Mouse (Mus musculus) limb, embryonic 11.5 days (tissue): ENCODE results near the gene Kcnab2. TPM values are rescaled to one million over a fixed set of nuclear protein-coding genes. Genes with fewer than 3 reads are reported as not detected.

Experiments
- ATAC-seq: fragments of 200-750 bp; cut with Nextera tagmentation; 2 replicates; pipeline ENCODE4 v1.8.0; 2017; ENCODE audit warnings: low read depth; ENCODE audit not compliant: insufficient number of reproducible peaks, low FRiP score, low TSS enrichment
- DNase-seq: peaks from one replicate; pipeline ENCODE4 v3.0.0-alpha.2; 2015; ENCODE audit warnings: low spot score
- H3K27ac ChIP-seq: fragments of 300-500 bp; sonication (generic); replicated peaks from 2 replicates; pipeline ENCODE4 v1.5.1; 2014; ENCODE audit warnings: low read depth, mild to moderate bottlenecking, low read length
- H3K27me3 ChIP-seq: fragments of 300-500 bp; sonication (generic); 2 replicates; pipeline ENCODE4 v1.6.1; 2014; ENCODE audit warnings: mild to moderate bottlenecking, low read length, mixed read lengths; ENCODE audit not compliant: control insufficient read depth, insufficient read depth
- H3K36me3 ChIP-seq: fragments of 300-500 bp; sonication (generic); 2 replicates; pipeline ENCODE4 v1.6.1; 2014; ENCODE audit warnings: mild to moderate bottlenecking, low read length, moderate library complexity, mixed read lengths; ENCODE audit not compliant: control insufficient read depth, insufficient read depth
- H3K4me1 ChIP-seq: fragments of 300-500 bp; sonication (generic); 2 replicates; pipeline ENCODE4 v1.6.1; 2014; ENCODE audit warnings: low read length, mixed read lengths; ENCODE audit not compliant: control insufficient read depth, insufficient read depth
- H3K4me2 ChIP-seq: fragments of 300-500 bp; sonication (generic); 2 replicates; pipeline ENCODE4 v1.6.1; 2014; ENCODE audit warnings: low read depth, mild to moderate bottlenecking, moderate library complexity; ENCODE audit not compliant: severe bottlenecking
- H3K4me3 ChIP-seq: fragments of 300-500 bp; sonication (generic); 2 replicates; pipeline ENCODE4 v1.5.1; 2014; ENCODE audit warnings: low read depth, low read length
- H3K9ac ChIP-seq: fragments of 300-500 bp; sonication (generic); 2 replicates; pipeline ENCODE4 v1.6.1; 2014; ENCODE audit warnings: mild to moderate bottlenecking, low read length
- H3K9me3 ChIP-seq: fragments of 300-500 bp; sonication (generic); 2 replicates; pipeline ENCODE4 v1.6.1; 2016; ENCODE audit warnings: low read length; ENCODE audit not compliant: control insufficient read depth
- WGBS: fragments of 180-500 bp; shearing (Covaris S2); extraction: QIAGEN DNeasy Blood & Tissue Kit; methylation state at CpG from one replicate; pipeline ENCODE4 v1.1.7; 2014; 5-methylcytosine and 5-hydroxymethylcytosine counted together
- polyA plus RNA-seq: library from polyadenylated mRNA; unstranded; fragments of >200 nt; fragmentation: Nextera tagmentation; extraction: Ambion mirVana; gene quantifications from 2 replicates; pipeline ENCODE4 v1.2.1, GENCODE M21; 2014

Kcnab2 gene
- polyA plus RNA-seq, 1 experiment from 2014 or later, result 3.7 TPM

DNA sequence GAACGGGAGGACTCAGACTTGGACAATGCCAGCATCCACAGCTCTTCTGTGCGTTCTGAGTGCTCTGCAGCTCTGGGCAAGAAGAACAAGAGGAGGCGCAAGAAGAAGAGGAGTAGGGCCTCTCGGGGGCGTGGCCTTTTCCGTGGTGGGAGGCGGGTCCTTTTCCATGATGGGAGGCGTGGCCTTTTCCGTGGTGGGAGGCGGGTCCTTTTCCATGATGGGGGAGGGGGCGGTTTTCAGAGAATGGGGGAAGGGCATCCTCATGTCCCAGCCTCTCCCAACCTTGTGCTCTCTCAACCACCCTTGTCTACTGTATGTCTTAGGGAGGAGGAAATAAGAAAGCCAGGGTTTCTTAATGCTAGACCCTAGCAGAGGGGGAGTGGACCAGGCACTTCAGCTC is 118.0 kb downstream of the Kcnab2 start:
- 4% methylated on average over 11 of the region's 11 CpGs for WGBS
- no peak for ATAC-seq

DNA sequence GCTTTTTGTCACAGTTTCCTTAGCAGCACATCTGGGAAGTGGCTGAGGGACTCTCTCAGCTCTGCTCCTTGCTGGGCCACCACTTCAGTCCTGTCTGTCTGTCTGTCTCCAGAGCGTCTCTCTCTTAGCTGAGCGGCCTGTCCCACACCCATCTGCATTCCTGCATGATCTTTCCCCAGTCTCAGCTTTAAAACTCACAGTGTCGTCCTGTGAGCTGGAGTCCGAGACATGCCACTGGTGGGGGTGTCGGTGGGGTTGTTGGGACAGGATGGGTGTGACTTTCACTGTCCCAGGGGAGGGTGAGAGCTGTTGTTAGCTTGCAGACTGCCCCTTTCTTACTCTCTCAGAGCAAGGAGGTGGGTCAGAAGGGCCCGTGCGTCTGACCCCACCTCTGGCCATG is 122.0 kb downstream of the Kcnab2 start:
- no peak for ATAC-seq

More for the DNA sequence above, 118.0 kb downstream of the Kcnab2 start:
- Histone ChIP-seq H3K4me1 (no peaks in the 10 kb centered on the region), H3K9ac (no peak overlapping the region), H3K27me3 (peaks cover 11% of the 10 kb centered on the region), H3K4me3 (no peak overlapping the region), H3K9me3 (no peaks in the 10 kb centered on the region), H3K36me3 (no peaks in the 10 kb centered on the region), H3K4me2 (no peak overlapping the region), H3K27ac (no peak overlapping the region)
- DNase-seq, result no peak

GRCm38 (mm10) chr4:152353886-152354637 is 123.6 kb downstream of the Kcnab2 start:
- ATAC-seq (no peak), DNase-seq (no peak)
- H3K4me1 ChIP-seq, result 0 out of 2 replicates have a peak, but pooled peaks cover 3% of the 10 kb centered on the region
- peaks cover 16% of the 10 kb centered on the region for H3K27me3 ChIP-seq
- no peak overlapping the region for H3K4me3 ChIP-seq
- H3K9me3 ChIP-seq, result no peaks in the 10 kb centered on the region
- 78% methylated on average over 14 of the region's 14 CpGs for WGBS
- no peak overlapping the region for H3K4me2 ChIP-seq
- H3K9ac ChIP-seq, result no peak overlapping the region
- H3K36me3 ChIP-seq, result no peaks in the 10 kb centered on the region
- H3K27ac ChIP-seq, result no peak overlapping the region

More for the DNA sequence above, 122.0 kb downstream of the Kcnab2 start:
- H3K27me3 ChIP-seq, result peaks cover 14% of the 10 kb centered on the region
- no peak for DNase-seq
- no peak overlapping the region for H3K27ac ChIP-seq
- no peak overlapping the region for H3K4me3 ChIP-seq
- H3K9ac ChIP-seq, result no peak overlapping the region
- WGBS, result 74% methylated on average over 7 of the region's 7 CpGs
- H3K9me3 ChIP-seq, result no peaks in the 10 kb centered on the region
- no peaks in the 10 kb centered on the region for H3K4me1 ChIP-seq
- H3K4me2 ChIP-seq, result no peak overlapping the region
- H3K36me3 ChIP-seq, result no peaks in the 10 kb centered on the region

DNA sequence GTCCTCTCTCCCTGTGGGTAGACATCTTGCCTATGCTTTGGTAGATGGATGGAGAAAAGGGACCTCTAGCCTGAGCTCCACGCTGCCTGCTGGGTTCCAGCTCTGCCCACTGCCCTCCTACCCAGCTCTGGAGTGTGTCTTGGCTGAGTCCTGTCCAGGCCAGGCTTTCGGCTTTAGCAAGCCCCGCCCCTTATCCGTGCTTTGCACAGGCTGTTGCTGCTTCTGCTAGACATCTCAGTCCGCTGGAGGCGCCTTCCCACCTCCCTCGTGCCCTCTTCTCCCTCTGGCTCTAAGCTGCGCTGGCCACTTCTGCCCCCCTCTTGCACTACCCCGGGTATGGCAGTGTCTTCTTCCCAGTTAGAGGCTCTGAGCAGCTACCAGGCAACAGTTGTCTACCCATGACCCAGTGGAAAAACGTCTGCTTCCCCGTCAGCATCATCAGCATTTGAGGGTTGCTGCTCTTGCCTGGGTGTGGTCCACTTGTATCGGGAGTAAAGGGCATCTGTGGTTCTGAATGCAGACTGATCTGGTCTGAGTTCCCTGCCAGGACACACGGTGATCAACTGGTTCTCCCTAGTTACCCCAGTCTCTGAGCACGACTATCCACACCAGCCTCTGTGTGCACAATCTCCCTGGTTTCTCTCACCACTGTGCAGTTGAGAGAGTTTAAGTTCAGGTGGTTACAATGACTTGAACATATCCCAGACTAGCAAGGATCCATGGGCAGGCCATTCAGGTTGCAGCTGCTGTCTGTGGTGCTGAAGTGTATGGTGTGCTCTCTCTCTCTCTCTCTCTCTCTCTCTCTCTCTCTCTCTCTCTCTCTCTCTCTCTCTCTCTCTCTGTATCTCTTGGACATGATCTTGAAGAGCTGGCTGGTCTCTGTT is 126.0 kb downstream of the Kcnab2 start:
- H3K9ac ChIP-seq, result no peak overlapping the region
- H3K4me2 ChIP-seq, result no peak overlapping the region
- no peak for ATAC-seq
- H3K9me3 ChIP-seq, result no peaks in the 10 kb centered on the region
- no peaks in the 10 kb centered on the region for H3K36me3 ChIP-seq
- H3K4me3 ChIP-seq, result no peak overlapping the region
- 0 out of 2 replicates have a peak, but pooled peaks cover 3% of the 10 kb centered on the region for H3K4me1 ChIP-seq
- WGBS, result 16% methylated on average over 14 of the region's 14 CpGs
- H3K27me3 ChIP-seq, result peaks cover 20% of the 10 kb centered on the region
- H3K27ac ChIP-seq, result no peak overlapping the region
- DNase-seq, result peak; percentile 67

DNA sequence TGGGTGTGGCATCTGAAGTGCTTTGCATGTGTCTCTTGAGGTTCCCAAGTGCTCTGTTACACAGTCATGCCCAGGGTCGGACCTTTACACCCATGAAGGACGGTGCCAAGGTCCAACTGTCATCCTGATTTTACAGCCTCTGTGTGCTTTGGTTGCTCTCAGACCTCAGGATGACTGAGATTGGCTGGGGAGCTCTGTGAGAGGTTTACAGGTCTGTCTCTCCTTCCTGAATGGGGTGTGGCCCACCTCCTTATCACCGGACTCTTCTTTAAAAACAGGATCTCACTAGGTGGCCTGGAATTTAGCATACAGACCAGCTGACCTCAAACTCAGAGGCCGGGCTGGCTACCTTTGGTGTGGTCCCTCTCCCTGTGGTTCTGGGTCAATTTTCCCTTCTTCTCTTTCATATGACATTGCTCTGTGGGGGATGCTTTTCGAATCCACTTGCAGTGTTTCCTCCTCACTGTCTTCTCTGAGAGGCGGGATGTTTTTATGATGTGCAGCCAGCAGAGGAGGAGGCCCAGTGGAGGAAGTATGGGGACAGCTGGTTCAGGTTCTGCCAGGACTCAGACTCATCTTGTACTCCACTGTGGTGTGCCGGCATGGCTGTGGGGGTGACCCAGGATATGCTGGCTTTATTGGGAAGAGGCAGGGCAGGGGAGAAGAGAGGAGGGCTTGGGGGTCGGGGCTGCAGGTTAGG is 126.8 kb downstream of the Kcnab2 start:
- no peak overlapping the region for H3K27ac ChIP-seq
- H3K4me1 ChIP-seq, result 0 out of 2 replicates have a peak, but pooled peaks cover 3% of the 10 kb centered on the region
- H3K36me3 ChIP-seq, result no peaks in the 10 kb centered on the region
- no peak overlapping the region for H3K4me2 ChIP-seq
- peaks cover 20% of the 10 kb centered on the region for H3K27me3 ChIP-seq
- no peaks in the 10 kb centered on the region for H3K9me3 ChIP-seq
- no peak for DNase-seq
- no peak for ATAC-seq
- no peak overlapping the region for H3K4me3 ChIP-seq
- 26% methylated on average over 8 of the region's 8 CpGs for WGBS
- H3K9ac ChIP-seq, result no peak overlapping the region

DNA sequence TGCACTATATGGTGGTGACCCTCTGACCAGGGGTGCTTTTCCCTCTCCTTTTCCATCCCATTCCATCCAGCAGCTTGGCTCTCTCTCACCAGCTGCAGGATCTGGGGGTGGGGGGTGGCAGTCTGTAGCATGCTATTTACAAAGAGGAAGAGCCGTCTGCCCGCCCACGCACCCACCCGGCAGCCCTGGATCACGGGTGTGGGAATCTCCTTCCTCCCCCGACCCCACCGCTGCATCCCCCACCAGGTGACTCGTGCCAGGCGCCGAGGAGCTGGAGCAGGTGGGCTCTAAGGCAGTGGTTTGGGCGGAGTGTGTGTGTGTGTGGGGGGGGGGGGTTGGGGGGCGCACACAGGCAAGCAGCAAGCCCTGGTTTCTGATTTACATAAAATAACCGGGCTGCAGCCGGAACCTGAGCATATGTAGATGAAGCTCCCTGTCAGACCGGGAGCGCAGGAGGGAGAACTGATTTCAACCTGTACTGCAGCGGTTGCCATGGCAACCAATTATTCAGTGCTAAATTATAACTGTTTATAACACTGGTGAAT is 127.8 kb downstream of the Kcnab2 start:
- Histone ChIP-seq H3K4me2 (no peak overlapping the region), H3K9ac (no peak overlapping the region), H3K4me1 (0 out of 2 replicates have a peak, but pooled peaks cover 3% of the 10 kb centered on the region), H3K27me3 (peaks cover 21% of the 10 kb centered on the region), H3K27ac (no peak overlapping the region), H3K9me3 (no peaks in the 10 kb centered on the region), H3K36me3 (no peaks in the 10 kb centered on the region), H3K4me3 (no peak overlapping the region)
- WGBS, result 12% methylated on average over 16 of the region's 17 CpGs
- DNase-seq, result no peak
- no peak for ATAC-seq

- DNase-seq (no peak), ATAC-seq (no peak)
- Histone ChIP-seq H3K4me2 (no peak overlapping the region), H3K9me3 (no peaks in the 10 kb centered on the region), H3K36me3 (no peaks in the 10 kb centered on the region), H3K4me1 (no peaks in the 10 kb centered on the region), H3K4me3 (no peak overlapping the region), H3K27me3 (peaks cover 19% of the 10 kb centered on the region), H3K27ac (no peak overlapping the region), H3K9ac (no peak overlapping the region)
- 54% methylated on average over 7 of the region's 7 CpGs for WGBS
These were observed 132.4 kb downstream of the Kcnab2 start for GRCm38 (mm10) chr4:152345120-152345889.
